Mouse (Mus musculus): Measurements from ENCODE around the gene Zfp637.
"Not testable (repeated sequence)": the region's sequence is repeated elsewhere in the genome, so short reads cannot be mapped to it uniquely, and the experiment has no call there.

Gene Zfp637

DNA sequence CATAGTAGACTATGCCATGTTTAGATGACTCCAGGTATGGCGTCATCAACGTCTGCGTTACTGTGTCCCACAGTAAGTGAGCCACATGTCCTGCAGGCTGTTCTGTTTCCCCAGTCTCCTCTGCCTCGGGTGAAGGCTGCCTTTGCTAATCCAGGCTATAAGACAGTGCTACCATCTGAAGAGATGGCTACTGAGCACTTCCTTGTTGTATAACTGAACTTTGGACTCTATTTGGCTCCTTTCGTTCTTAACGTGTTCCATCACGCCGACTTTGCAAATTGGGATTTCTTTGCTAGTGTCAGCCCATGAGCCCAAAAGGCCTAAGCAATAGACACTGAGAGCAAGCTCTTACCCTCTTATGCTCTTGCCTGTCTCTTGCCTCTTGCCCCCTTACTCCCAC lies 27.2 kb downstream of the Zfp637 start:
- DNase-seq: no peak

DNA sequence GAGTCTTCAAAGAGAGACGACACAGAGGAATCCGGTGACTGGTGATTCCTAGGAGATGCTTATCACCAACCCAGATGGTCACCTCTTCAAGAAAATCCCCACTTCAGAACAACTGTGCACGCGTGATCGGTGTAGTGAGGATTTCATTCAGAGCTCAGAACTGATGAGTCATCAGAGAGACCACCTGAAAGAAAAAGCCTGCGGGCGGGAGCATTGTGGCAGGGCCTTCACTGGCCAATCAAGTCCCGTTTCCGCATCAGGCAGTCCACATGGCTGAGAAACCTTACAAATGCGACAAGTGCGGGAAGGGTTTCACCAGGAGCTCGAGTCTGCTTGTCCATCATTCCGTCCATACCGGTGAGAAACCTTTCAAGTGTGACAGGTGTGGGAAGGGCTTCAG lies 30.1 kb downstream of the Zfp637 start:
- DNase-seq: no peak

DNA sequence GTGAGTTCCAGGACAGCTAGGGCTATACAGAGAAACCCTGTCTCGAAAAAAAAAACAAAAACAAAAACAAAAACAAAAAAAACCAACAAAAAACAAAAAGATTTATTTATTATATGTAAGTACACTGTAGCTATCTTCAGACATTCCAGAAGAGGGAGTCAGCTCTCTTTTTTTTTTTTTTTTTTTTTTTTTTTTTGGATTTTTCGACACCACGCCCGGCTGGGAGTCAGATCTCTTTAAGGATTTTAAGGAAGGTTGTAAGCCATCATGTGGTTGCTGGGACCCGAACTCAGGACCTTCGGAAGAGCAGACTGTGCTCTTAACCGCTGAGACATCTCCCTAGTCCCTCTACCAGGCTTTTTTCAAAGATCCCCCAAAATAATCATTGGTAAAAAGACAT lies 32.5 kb downstream of the Zfp637 start:
- not testable (repeated sequence) for DNase-seq

DNA sequence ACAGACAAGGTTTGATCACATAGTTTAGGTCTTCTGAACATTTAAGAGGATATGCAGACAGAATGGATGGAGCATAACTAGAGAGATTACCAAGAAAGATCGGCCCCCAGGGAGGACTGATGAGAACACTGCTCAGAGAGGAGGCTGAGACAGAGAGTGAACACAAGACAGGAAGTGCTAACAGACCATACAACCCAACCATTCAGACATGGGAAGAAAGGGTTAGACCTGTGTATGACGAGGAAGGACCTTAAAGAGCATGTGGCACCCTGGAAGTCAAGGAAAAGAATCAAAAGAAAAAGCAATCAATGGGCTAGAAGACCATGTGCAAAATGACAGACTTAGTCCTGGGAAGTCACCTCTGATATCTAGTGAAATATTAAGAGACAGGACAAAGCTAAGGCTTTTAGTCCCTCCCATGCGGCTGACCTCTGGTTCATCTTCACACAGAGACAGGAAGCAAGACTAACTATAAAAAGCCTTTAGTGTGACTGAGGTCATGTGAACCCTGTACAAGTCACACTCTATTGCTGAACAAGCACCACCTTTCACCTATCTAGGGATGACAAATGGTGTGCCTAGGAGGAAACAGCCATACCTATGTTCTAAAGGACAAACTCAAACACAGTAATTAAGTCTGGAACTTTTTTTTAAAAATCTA lies 33.8 kb downstream of the Zfp637 start:
- DNase-seq: no peak

DNA sequence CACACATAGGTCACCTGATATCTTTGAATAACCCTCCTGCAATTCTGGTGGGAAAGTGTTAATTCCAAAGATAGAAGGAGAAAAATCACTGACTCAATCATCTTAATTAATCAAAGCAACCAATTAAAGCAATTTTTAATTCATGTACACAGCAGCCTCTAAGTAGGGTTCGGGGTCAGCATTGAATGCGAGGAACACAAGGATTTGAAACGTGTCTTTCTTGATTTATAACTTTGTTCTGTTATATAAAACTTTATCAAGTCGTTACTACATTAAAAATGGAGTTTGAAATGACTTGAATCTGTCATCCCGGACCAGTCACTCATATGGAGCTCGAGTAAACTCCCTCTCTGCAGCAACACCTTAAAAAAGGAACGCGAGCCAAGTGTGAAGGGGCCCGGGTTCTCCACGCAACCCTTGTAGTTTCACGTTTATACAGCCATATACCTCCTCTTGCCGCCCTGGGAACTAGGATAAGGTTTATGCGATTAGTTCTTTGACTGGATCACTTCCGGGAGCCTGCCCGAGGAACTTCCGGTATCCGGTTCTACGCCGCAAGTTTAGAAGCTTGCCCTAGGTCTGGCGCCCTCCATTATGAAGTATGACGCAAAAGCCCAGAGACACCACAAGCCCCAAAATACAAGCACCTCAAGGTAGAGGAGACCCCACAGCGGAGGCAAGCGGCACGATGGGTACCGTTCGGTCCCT lies 37.9 kb downstream of the Zfp637 start:
- peak; percentile 75 for DNase-seq

DNA sequence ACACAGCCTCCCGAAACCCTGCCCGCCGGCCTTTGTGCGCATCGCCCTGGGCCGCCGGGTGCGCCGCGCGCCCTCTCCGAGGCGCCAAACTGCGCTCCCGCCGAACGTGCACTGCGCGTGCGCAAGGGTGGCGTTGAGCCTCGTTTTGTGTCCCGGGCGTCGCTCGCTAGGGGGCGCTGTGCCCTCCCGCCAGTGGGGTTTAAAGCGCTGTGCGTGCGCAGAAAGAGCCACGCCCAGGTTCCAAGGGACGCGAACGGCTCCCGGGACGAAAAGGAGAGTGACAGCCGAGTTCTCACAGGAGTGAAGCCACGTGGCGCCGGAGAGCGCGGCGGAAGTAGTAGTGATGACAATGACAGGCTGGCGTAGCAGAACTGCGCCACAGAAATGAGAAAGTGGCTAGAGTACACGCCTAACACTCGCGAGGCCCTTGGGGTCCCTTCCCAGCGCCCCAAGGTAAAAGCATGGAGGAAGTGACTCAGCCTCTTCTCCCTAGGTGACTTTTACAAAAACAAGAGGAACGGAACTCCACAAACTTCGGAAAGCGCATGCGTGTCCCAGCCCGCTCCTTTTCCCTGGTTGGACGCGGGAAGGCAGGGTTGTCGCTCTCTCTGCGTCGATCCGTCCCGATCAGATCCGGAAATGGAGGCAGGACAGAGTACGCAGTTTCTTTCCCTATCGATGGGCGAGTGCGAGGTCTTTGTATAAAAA lies 38.6 kb downstream of the Zfp637 start:
- DNase-seq: peak; percentile 100

DNA sequence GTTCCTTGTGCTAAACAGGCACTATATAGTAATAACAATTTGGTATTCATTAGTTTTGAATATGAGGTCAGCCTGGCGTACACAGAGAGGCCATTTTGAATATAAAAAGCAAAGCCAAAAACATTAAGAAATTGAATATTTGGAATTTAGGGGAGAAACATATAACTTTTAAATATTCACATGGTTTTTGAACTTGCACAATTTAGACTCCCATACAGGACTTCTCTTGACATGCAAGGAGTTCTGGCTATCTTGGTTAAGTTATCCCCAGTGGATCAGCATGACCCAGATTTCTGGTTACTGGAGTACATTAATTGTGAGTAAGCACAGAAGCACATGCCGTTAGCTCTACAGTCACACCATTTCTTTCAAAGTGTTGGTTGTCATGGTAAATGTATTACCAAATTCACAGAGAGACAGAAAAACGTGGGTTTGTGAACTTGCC lies 39.4 kb downstream of the Zfp637 start:
- DNase-seq: no peak

DNA sequence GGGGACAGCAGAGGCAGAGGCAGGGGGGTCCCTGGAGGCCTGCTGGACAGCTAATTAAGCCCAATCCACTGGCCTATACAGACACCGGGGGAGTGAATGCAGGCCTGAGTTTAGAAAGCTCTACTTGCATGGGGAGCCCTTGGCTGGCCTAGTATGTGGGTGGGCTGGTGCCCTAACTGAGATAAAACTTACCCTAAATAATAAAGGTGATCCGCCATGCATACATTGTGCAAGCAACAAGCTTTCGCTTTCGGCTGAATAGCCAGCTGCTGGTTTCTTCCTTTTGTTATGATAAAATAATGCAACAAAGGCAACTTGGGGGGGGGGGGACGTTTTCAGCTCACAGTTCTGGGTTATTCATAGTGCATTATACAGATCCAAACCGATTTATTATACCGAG lies 40.2 kb downstream of the Zfp637 start:
- no peak for DNase-seq

DNA sequence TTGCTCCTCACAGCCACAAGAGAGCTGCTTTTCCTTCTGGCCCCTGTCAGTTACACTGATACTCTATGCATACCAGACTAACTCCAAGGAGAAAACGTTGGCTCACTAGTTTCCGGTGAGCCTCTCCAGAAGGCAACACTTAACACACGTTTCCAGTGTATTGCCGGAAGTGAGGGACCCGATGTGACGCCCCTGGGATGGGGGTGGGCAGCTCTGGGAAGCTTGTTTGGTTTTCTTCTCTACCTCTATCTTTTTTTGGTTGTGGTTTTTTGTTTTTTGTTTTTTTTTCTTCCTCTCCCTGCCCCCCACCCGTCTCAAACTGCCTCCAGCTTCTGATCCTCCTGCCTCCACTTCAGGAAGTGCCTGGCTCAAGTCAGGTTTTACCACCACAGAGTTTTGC lies 41.0 kb downstream of the Zfp637 start:
- no peak for DNase-seq

DNA sequence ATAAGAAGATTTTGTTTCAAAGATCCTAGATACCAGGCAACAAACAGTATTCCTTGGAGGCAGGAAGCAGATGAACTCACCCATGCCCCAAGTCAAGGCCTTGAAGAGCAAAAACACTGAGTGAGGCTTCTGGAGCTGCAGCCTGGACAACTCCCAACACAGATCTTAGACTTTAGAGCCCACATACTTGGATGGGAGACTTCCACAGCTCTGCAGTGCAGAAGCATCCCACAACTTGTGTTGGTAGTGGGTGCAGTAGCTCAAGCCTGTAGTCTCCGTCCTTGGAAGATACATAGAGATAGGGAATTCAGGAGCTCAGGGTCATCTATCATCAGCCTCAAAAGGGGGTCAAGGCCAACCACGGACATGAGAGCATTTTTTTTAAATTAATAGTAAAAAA lies 45.0 kb downstream of the Zfp637 start:
- DNase-seq: no peak

DNA sequence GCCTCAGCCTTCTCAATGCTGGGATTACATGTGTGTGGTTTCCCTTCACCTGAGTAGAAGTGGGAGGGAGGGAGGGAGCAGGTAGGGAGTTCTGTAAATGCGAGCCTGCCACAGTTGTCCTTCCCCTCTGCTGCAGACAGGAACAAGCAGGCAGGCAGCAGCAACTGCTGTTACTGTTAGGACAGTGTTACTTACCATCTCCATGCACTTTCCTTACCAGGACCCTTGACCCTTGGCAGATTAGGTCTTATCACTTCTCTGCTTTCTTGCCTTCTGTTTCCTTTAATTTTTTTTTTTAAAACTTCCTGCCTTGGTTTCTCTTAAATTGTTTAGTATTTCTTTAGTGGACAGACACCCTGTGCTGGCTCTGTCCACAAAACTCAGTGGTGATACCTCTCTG lies 47.1 kb downstream of the Zfp637 start:
- no peak for DNase-seq

DNA sequence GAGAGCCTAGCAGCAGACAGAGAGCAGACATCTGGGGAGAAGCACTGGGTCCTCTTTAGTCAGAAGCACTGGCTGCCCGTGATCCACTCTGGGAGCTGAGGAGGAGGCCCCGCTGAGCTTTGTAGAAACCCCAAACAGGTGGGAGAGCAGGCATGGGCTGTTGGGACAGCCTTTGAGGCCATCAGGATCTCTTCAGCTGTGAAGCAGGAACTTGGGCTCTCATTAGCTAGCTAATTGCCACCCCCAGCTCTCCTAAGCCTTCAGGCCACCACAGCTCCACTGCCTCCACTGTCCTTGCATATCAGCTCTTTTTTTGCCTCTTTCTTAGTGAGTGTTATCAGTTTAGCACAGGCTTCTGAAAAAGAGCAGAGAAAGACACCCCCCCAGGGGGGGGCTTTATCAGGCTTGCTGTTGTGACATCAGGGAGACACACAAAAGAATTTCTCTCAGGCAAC lies 47.7 kb downstream of the Zfp637 start:
- DNase-seq: no peak

DNA sequence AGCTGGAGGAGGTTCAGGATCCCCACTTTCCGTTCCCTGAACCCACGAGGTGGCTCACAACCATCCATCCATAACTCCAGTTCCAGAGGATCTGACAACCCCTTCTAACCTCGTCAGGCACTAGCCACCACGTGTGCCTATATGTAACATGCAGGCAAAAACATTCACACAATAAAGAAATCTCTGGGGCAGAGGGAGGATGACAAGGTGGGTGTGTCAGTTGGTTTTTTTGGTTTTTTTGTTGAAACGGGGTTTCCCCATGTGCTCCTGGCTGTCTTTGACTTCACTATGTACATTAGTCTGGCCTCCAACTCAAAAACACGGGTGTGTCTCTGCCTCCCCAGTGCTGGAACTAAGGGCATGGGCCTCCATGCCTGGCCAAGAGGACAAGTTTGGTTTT lies 49.3 kb downstream of the Zfp637 start:
- DNase-seq: no peak

DNA sequence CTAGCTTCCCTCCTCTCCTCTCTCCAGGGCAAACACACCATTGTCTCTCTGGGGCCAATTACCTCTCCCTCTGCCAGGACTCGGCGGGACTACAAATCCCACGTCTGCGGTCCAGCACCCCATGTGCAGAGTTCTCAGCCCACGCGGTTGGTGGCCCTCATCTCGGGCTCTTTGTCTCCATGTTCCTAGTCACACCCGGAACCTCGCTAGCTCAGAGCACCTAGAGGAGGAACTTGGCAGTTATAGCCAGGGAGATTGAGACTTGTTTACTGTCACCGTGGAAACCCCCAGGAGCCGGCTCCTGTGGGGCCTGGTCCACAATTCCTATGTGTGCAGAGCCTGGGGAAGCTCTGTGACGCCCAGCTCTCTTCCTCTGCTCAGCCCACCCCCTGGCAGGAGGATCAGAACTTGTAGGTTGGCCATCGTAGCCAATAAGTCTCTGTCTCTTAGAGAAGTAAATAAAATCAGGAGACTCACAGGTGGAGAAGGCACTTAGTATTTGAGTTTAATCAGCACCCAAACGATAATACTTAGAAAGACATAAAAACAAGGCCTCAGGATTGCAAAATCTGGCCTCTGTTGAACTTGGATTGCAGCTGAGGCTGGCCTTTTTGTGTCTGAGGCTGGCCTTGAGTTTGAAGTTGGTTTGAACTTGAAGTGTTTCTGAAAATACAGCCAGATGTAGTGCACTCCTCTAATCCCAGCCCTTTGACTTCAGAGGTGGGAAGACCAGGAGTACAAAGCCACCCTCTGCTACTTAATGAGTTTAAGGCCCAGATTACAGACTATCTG lies 50.6 kb downstream of the Zfp637 start:
- no peak for DNase-seq

DNA sequence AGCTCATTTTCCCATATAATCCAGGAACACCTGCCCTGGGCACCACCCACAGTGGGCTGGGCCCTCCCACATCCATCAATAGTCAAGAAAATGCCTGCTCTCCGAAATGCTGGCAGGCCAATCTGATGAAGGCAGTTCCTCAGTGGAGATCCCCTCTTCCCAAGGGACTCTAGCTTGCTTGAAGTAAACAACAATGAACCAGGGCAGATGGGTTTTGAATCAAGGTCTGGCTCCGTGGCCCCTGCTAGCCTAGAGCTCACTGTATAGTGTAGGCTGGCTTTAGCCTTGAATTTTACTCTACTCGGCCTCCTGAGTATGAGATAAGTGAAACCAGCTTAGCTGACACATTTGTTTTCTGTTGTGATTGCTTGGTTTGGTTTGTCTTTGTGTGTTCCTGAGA lies 51.4 kb downstream of the Zfp637 start:
- no peak for DNase-seq

DNA sequence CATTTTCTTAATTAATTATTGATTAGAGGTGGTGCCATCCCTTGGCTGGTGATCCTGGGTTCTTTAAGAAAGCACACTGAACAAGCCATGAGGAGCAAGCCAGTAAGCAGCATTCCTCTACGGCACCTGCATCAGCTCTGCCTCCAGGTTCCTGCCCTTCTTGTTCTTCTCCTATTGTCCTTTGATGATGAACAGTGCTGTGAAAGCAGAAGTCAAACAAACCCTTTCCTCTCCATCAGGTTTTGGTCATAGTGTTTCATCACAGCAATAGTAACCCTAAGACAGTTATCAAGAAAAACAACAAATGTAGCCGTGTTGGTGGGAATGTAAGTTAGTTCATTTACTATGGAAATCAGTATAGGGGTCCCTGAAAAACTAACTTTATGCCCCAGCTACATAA lies 52.5 kb downstream of the Zfp637 start:
- no peak for DNase-seq
